Mouse (Mus musculus) olfactory bulb, adult 2 months (tissue): ENCODE data around the gene Rundc3a.

Experiments
- CTCF ChIP-seq: fragments of 200-500 bp; IDR thresholded peaks from 2 replicates; pipeline ENCODE4 v1.5.1; 2012; ENCODE audit warnings: low read depth, mild to moderate bottlenecking, low read length, moderate library complexity; ENCODE audit not compliant: insufficient read depth
- POLR2A ChIP-seq: fragments of 200-500 bp; IDR thresholded peaks from 2 replicates; pipeline ENCODE4 v1.6.1; 2012; ENCODE audit warnings: mild to moderate bottlenecking, low read depth, low read length, moderate library complexity; ENCODE audit not compliant: insufficient read depth

- TF ChIP-seq CTCF (no peak), POLR2A (no peak)
Measured at GRCm38 (mm10) chr11:102442089-102442488, 48.9 kb downstream of the Rundc3a start.
